Mouse (Mus musculus): ENCODE measurements at regions not wholly inside any gene's neighbourhood (a gene's known extent, or its start where the extent isn't known, plus 50 kb on each side); places are given as distances from the start of the nearest gene placed in this dataset.
"Not testable (repeated sequence)": the region's sequence is repeated elsewhere in the genome, so short reads cannot be mapped to it uniquely, and the experiment has no call there.

GRCm38 (mm10) chr17:29430401-29430800 lies 60.2 kb upstream of the Pim1 start:
- no peak for DNase-seq (ENCODE audit: low spot score)

- DNase-seq (ENCODE audit: low spot score) = no peak
These were observed 59.7 kb upstream of the Pim1 start for GRCm38 (mm10) chr17:29430806-29431205.

GRCm38 (mm10) chr17:29431553-29432297 lies 58.8 kb upstream of the Pim1 start:
- DNase-seq (ENCODE audit: low spot score) = peak; percentile 13

- no peak for DNase-seq (ENCODE audit: low spot score)
These were observed 57.9 kb upstream of the Pim1 start for GRCm38 (mm10) chr17:29432666-29433065.

GRCm38 (mm10) chr17:29433370-29433769 lies 57.2 kb upstream of the Pim1 start:
- DNase-seq (ENCODE audit: low spot score) = no peak

- no peak for DNase-seq (ENCODE audit: low spot score)
These were observed 56.2 kb upstream of the Pim1 start for GRCm38 (mm10) chr17:29434074-29434944.

GRCm38 (mm10) chr17:29435345-29436006 lies 55.1 kb upstream of the Pim1 start:
- DNase-seq (ENCODE audit: low spot score) = no peak

- not testable (repeated sequence) for DNase-seq (ENCODE audit: low spot score)
These were observed 54.1 kb upstream of the Pim1 start for GRCm38 (mm10) chr17:29436484-29436870.

- peak; percentile 76 for DNase-seq (ENCODE audit: low spot score)
These were observed 53.5 kb upstream of the Pim1 start for GRCm38 (mm10) chr17:29436871-29437534.

GRCm38 (mm10) chr17:29437535-29438324 lies 52.8 kb upstream of the Pim1 start:
- DNase-seq (ENCODE audit: low spot score) = no peak

- peak; percentile 33 for DNase-seq (ENCODE audit: low spot score)
These were observed 52.0 kb upstream of the Pim1 start for GRCm38 (mm10) chr17:29438347-29439235.

- DNase-seq (ENCODE audit: low spot score) = no peak
These were observed 50.6 kb upstream of the Pim1 start for GRCm38 (mm10) chr17:29439992-29440391.

GRCm38 (mm10) chr17:29440490-29440889 lies 50.1 kb upstream of the Pim1 start:
- DNase-seq (ENCODE audit: low spot score) = no peak

All from thymus, postnatal 0 days (tissue).